Mouse (Mus musculus) kidney, adult 9 months (tissue): ENCODE results near the gene Olfr1370.
"Not testable (repeated sequence)": the region's sequence is repeated elsewhere in the genome, so short reads cannot be mapped to it uniquely, and the experiment has no call there.

Source experiments
- DNase-seq: peaks from one replicate; pipeline ENCODE4 v3.0.0; 2022

Gene Olfr1370

DNA sequence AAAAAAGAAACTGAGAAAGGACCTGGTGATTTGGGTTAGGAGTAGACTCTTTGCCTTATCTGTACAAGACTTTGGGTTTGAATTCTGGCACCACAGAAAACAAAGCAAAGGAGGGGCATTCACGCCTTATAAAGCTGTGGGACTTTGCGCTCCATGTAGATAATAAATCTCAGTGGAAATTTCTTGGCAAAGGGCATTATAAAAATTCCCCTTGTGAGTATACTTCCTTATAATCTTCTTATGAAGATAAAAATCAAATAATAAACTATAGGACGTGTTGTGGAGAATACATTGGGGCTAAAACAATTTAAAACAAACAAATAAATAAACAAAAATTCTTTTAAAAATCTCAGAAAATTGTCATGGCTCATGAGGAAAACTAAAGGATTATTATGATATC, at the start of gene Olfr1370:
Gene Olfr1370, minus strand, starts transcription at position 101 of the 400 bp plus-strand sequence.
- DNase-seq, result no peak

- DNase-seq, result no peak
Observed at GRCm38 (mm10) chr13:21114121-21114520, 39.4 kb upstream of the Olfr1370 start.

DNA sequence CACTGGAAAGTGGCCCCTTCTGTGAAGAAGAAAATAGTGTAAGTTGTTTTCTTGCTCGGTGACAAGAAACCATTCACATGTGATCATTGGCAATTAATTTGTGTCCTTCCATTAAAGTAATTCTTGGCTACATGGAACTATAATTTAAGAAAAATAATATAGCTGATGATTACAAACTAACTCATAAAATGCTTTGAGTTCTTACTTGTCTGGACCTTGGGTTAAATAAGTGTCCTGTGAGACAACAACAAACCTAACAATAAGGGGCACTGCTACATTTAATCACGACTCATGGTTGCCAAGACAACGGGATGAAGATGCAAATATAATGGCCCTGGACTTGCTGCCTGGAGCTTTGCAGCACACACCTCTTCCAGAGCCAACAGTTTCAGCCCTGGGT, 36.4 kb upstream of the Olfr1370 start, which contains the start of gene Olfr1369-ps1:
Gene Olfr1369-ps1, plus strand, starts transcription at position 301 of the 400 bp plus-strand sequence.
- DNase-seq, result not testable (repeated sequence)

- no peak for DNase-seq
Observed at GRCm38 (mm10) chr13:21110441-21110840, 35.7 kb upstream of the Olfr1370 start.

- no peak for DNase-seq
Observed at GRCm38 (mm10) chr13:21109759-21110158, 35.0 kb upstream of the Olfr1370 start.

DNA sequence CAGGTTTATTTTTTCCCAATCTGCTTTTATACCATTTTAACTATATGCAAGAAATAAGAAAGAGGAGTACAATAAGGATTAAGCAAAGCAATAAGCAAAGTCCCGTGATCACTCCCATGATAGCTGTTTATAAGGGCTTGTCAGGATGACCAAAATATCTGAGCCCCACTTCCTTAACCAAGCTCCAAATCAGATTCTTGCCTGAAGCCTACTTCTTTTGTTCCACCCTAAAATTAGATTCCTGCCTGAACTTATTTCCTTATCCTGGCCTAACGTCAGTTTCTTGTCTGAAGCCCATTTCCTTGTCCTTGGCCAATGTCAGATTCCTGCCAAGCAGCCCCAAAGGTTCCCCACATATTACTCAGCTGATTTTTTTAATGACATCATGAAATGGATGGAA, 7.9 kb upstream of the Olfr1370 start:
- peak; percentile 40 for DNase-seq

DNA sequence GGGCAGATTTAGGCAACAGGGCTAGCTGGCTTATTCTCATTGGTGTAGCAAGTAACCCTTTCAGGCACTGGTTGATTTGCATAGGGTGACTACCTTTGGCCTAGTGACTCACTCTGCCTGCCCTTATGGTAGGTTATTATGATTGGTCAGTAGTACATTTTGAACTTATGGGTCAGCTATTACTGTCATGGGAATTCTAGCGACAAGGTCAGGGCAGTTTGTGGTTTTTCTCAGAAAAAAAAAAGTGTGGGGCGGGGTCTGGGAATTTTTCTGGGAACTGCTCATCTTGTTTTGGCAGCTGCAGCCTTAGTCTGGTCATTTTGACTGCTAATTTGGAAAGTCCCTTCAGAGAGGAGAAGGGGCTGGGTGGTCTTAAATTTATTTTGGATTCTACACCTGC, 8.7 kb downstream of the Olfr1370 start:
- DNase-seq, result peak; percentile 45

- DNase-seq, result no peak
Observed at GRCm38 (mm10) chr13:21050118-21050517, 24.6 kb downstream of the Olfr1370 start.

DNA sequence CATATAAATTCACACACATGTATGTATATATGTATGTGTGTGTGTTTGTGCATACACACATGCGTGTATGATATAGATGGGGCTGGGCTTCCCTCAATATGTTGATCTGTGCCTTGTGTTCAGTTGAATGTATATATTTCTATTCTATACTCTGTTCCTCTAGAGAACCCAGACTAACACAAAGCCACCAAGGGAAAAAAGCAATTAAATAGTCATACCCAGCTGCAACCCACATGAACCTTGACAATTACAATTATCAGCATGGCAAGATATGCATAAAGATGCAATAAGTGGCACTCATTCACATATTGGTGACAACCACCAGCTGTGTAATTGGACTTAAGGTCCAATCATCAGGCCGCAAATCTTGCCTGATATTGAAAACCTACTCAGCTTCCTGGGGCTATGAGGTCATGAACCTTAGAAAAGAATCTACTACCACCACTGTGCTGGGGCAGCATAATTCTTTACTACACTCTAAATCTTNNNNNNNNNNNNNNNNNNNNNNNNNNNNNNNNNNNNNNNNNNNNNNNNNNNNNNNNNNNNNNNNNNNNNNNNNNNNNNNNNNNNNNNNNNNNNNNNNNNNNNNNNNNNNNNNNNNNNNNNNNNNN, 34.1 kb downstream of the Olfr1370 start:
- DNase-seq, result no peak

GRCm38 (mm10) chr13:21035981-21036380, 38.8 kb downstream of the Olfr1370 start:
- no peak for DNase-seq

DNA sequence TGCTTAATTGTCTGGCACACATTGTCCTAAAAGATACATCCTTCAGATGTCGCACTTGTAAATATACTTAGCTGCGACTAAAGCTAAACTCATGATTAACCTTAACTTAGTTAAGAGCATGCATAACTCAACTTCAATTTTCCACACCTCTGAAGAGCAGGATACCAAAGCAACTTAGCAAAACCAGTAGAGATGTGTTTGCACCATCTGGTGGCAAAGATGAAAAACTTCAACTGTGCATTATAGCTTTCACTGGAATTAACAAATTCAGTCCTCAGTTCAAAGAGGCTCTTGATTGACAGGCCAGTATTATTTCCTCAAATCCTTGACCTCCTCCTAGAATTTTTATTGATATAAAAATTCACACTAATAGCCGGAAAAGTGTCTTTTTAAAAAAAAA, 39.7 kb downstream of the Olfr1370 start:
- no peak for DNase-seq

DNA sequence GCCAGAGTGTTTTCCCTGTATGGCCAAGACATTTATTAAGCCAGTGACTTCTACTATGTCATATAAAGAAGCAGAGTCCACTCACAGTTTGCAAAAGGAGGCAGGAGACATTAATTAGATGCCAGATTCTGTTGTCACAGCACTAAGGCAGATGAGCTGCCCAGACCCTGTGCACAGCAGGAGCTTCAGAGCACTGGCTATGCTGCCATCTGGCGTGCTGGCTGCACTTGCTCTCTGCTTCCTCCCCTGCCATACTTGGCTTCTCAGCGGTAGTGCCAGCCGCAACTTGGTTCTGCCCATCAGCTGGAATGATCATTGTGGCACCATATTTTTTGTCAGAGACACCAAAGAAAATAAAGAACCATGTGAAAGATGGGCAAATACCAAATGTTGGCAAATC, 41.6 kb downstream of the Olfr1370 start:
- DNase-seq, result no peak

DNA sequence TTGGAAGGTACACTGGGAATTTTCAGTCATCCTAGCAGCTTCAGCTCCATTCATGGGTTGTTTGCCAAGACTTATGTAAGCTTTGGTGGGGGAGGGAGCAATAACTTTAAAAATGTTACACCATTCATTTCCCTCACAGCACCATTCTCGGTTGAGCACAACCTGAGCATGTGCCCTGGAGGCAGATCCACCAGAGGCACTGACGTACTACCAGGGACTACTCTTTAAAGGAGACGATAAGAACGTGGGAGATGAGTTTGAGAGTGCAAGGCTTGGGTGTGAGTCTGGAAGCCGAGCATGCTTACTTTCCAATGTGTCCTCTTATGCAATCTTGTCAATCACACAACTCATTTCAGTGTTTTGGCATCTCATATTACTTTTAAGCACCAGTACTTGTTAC, 49.9 kb downstream of the Olfr1370 start:
- DNase-seq, result no peak
